Mouse (Mus musculus) neural tube, embryonic 15.5 days (tissue): Measurements from ENCODE around the gene Fbxo45. TPM values are rescaled to one million over a fixed set of nuclear protein-coding genes. Genes with fewer than 3 reads are reported as not detected.
"Not testable (repeated sequence)": the region's sequence is repeated elsewhere in the genome, so short reads cannot be mapped to it uniquely, and the experiment has no call there.

Experiments used
- ATAC-seq: fragments of 200-750 bp; cut with Nextera tagmentation; 2 replicates; pipeline ENCODE4 v1.8.0; 2017; ENCODE audit warnings: mild to moderate bottlenecking, moderate TSS enrichment, moderate library complexity; ENCODE audit not compliant: low FRiP score
- H3K27ac ChIP-seq: fragments of 300-500 bp; sonication (generic); replicated peaks from 2 replicates; pipeline ENCODE4 v1.5.1; 2015; ENCODE audit warnings: mild to moderate bottlenecking, inconsistent platforms
- H3K27me3 ChIP-seq: fragments of 300-500 bp; sonication (generic); replicated peaks from 2 replicates; pipeline ENCODE4 v1.6.1; 2015; ENCODE audit warnings: inconsistent platforms
- H3K36me3 ChIP-seq: fragments of 300-500 bp; sonication (generic); 2 replicates; pipeline ENCODE4 v1.6.1; 2015; ENCODE audit warnings: inconsistent platforms
- H3K4me1 ChIP-seq: fragments of 300-500 bp; sonication (generic); 2 replicates; pipeline ENCODE4 v1.6.1; 2015; ENCODE audit warnings: inconsistent platforms
- H3K4me2 ChIP-seq: fragments of 300-500 bp; sonication (generic); 2 replicates; pipeline ENCODE4 v1.6.1; 2015; ENCODE audit warnings: inconsistent platforms, mild to moderate bottlenecking, moderate library complexity
- H3K4me3 ChIP-seq: fragments of 300-500 bp; sonication (generic); replicated peaks from 2 replicates; pipeline ENCODE4 v1.5.1; 2015; ENCODE audit warnings: mild to moderate bottlenecking, inconsistent platforms
- H3K9ac ChIP-seq: fragments of 300-500 bp; sonication (generic); replicated peaks from 2 replicates; pipeline ENCODE4 v1.6.1; 2015; ENCODE audit warnings: mild to moderate bottlenecking, inconsistent platforms
- H3K9me3 ChIP-seq: fragments of 300-500 bp; sonication (generic); replicated peaks from 2 replicates; pipeline ENCODE4 v1.6.1; 2016; ENCODE audit warnings: inconsistent platforms
- WGBS: fragments of 180-500 bp; shearing (Covaris S2); methylation state at CpG from one replicate; pipeline ENCODE4 v1.1.7; 2015; ENCODE audit warnings: mixed read lengths; 5-methylcytosine and 5-hydroxymethylcytosine counted together
- polyA plus RNA-seq: library from polyadenylated mRNA; unstranded; fragments of >200 nt; fragmentation: Nextera tagmentation; extraction: Ambion mirVana; gene quantifications from 2 replicates; pipeline ENCODE4 v1.2.1, GENCODE M21; 2015

The Fbxo45 gene
- polyA plus RNA-seq, 1 experiment from 2014 or later, result 17.9 TPM

GRCm38 (mm10) chr16:32246351-32246791, 587 bp downstream of the Fbxo45 start:
- ATAC-seq, result peak; percentile 70
- peak overlapping the region; percentile 80 for H3K4me2 ChIP-seq

GRCm38 (mm10) chr16:32243901-32244300, 3.1 kb downstream of the Fbxo45 start:
- Histone ChIP-seq H3K4me1 (peaks cover 32% of the 10 kb centered on the region), H3K27ac (no peak overlapping the region), H3K36me3 (no peaks in the 10 kb centered on the region), H3K9me3 (no peaks in the 10 kb centered on the region), H3K4me2 (no peak overlapping the region), H3K4me3 (no peak overlapping the region), H3K9ac (no peak overlapping the region), H3K27me3 (no peaks in the 10 kb centered on the region)
- 90% methylated on average over 3 of the region's 3 CpGs for WGBS
- ATAC-seq, result no peak

More at GRCm38 (mm10) chr16:32246351-32246791, 587 bp downstream of the Fbxo45 start:
- WGBS, result 2% methylated on average over 40 of the region's 41 CpGs
- no peaks in the 10 kb centered on the region for H3K9me3 ChIP-seq
- H3K9ac ChIP-seq, result peak overlapping the region; percentile 92
- peak overlapping the region; percentile 94 for H3K4me3 ChIP-seq
- peak overlapping the region; percentile 94 for H3K27ac ChIP-seq
- no peaks in the 10 kb centered on the region for H3K27me3 ChIP-seq
- peaks cover 32% of the 10 kb centered on the region for H3K4me1 ChIP-seq
- no peaks in the 10 kb centered on the region for H3K36me3 ChIP-seq

DNA sequence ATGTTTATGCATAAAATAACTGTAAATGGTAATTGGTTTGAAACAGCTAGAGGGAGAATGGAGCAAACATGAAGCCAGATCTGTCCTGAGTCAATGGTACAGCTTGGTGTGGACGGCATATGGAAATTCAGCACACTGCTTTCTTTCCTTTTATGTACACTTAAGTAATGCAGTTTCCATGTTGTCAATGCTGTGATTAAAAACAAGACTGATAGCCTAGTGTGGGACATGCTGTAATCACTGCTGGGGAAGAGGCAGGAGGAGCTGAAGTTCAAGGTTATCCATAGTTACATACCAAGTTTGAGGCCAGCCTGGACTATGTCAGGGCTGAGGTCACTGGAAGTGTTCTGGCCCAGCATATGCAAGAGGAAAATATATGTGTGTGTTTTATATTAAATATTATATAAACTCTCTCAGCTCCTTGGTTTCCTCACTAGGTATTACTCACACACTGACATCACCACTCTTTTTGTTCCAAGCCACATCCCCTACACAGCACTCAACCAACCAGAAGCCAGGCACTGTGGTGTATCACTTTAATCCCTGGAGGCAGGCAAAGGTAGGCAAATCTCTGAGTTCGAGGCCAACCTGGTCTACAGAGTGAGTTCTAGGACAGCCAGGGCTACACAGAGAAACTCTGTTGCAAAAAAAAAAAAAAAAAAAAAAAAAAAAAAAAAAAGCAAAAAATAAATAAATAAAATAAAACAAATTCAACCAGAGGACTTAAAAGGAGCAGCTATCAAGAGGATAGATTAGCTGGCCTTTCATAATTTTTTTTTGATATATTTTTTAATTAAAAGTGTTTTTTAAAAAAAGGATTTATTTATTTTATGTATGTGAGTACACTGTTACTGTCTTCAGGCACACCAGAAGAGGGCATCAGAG, 7.3 kb downstream of the Fbxo45 start:
- no peaks in the 10 kb centered on the region for H3K9me3 ChIP-seq
- no peak overlapping the region for H3K4me3 ChIP-seq
- peaks cover 14% of the 10 kb centered on the region for H3K36me3 ChIP-seq
- no peak for ATAC-seq
- H3K4me1 ChIP-seq, result peaks cover 9% of the 10 kb centered on the region
- H3K27ac ChIP-seq, result no peak overlapping the region
- WGBS, result 93% methylated on average over 2 of the region's 2 CpGs
- no peaks in the 10 kb centered on the region for H3K27me3 ChIP-seq
- no peak overlapping the region for H3K9ac ChIP-seq
- H3K4me2 ChIP-seq, result no peak overlapping the region

- H3K4me2 ChIP-seq, result no peak overlapping the region
- no peaks in the 10 kb centered on the region for H3K27me3 ChIP-seq
- no peaks in the 10 kb centered on the region; the same call in 1 of the 2 replicates for H3K4me1 ChIP-seq
- WGBS, result 91% methylated on average over 19 of the region's 19 CpGs
- H3K9ac ChIP-seq, result no peak overlapping the region
- H3K4me3 ChIP-seq, result no peak overlapping the region
- peaks cover 18% of the 10 kb centered on the region for H3K36me3 ChIP-seq
- no peak for ATAC-seq
- H3K27ac ChIP-seq, result no peak overlapping the region
- no peaks in the 10 kb centered on the region for H3K9me3 ChIP-seq
These were observed 8.9 kb downstream of the Fbxo45 start for GRCm38 (mm10) chr16:32237930-32238680.

DNA sequence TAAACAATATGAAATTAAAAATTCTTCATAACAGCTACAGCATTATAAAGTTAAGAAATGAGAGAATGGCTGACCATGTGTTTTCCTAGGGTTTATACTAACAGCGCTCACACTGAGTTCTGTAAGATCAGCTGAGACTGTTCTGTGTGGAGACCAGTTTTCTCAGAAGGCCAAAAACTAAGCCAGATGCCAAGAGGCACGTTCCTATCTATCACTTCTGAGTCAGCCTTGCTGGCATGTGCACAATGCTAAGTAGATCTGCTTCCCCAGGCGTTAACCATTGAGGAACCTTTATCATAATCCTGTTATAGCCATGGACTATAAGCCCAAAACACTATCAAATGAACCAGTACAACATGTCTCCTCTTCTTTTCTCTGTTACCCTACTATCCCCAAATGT, 14.9 kb downstream of the Fbxo45 start:
- H3K4me3 ChIP-seq, H3K4me1 ChIP-seq, H3K9ac ChIP-seq, H3K9me3 ChIP-seq, H3K27ac ChIP-seq, H3K4me2 ChIP-seq, ATAC-seq, H3K27me3 ChIP-seq: not testable (repeated sequence)
- peaks cover 15% of the 10 kb centered on the region for H3K36me3 ChIP-seq
- 88% methylated on average over 3 of the region's 3 CpGs for whole genome bisulfite sequencing

- Histone ChIP-seq H3K9me3 (no peaks in the 10 kb centered on the region), H3K4me2 (no peak overlapping the region), H3K9ac (no peak overlapping the region), H3K36me3 (no peaks in the 10 kb centered on the region), H3K27me3 (no peaks in the 10 kb centered on the region), H3K27ac (no peak overlapping the region), H3K4me3 (no peak overlapping the region), H3K4me1 (no peaks in the 10 kb centered on the region)
- no peak for ATAC-seq
These were observed 24.6 kb downstream of the Fbxo45 start for GRCm38 (mm10) chr16:32222399-32222798.

- WGBS, result 87% methylated on average over 4 of the region's 4 CpGs
- no peaks in the 10 kb centered on the region for H3K9me3 ChIP-seq
These were observed 25.2 kb downstream of the Fbxo45 start for GRCm38 (mm10) chr16:32221803-32222202.

GRCm38 (mm10) chr16:32214804-32215576, 32.0 kb downstream of the Fbxo45 start:
- no peak overlapping the region for H3K4me2 ChIP-seq
- H3K9me3 ChIP-seq, result no peaks in the 10 kb centered on the region
- WGBS, result 85% methylated on average over 17 of the region's 17 CpGs
- no peaks in the 10 kb centered on the region for H3K4me1 ChIP-seq
- ATAC-seq, result no peak
- no peaks in the 10 kb centered on the region for H3K36me3 ChIP-seq
- no peaks in the 10 kb centered on the region for H3K27me3 ChIP-seq
- H3K9ac ChIP-seq, result no peak overlapping the region
- no peak overlapping the region for H3K27ac ChIP-seq
- no peak overlapping the region for H3K4me3 ChIP-seq

More at GRCm38 (mm10) chr16:32221803-32222202, 25.2 kb downstream of the Fbxo45 start:
- ATAC-seq, result no peak
- Histone ChIP-seq H3K9ac (no peak overlapping the region), H3K4me3 (no peak overlapping the region), H3K27ac (no peak overlapping the region), H3K27me3 (no peaks in the 10 kb centered on the region), H3K4me2 (no peak overlapping the region), H3K4me1 (no peaks in the 10 kb centered on the region), H3K36me3 (no peaks in the 10 kb centered on the region)

- no peak overlapping the region for H3K4me2 ChIP-seq
- H3K9ac ChIP-seq, result no peak overlapping the region
- H3K36me3 ChIP-seq, result no peaks in the 10 kb centered on the region
- no peak overlapping the region for H3K27ac ChIP-seq
- no peak overlapping the region for H3K4me3 ChIP-seq
- H3K9me3 ChIP-seq, result no peaks in the 10 kb centered on the region
- H3K27me3 ChIP-seq, result no peaks in the 10 kb centered on the region
- H3K4me1 ChIP-seq, result no peaks in the 10 kb centered on the region
- no peak for ATAC-seq
These were observed 32.8 kb downstream of the Fbxo45 start for GRCm38 (mm10) chr16:32214156-32214555.

- H3K4me2 ChIP-seq, result no peak overlapping the region
- no peaks in the 10 kb centered on the region for H3K4me1 ChIP-seq
- no peak overlapping the region for H3K27ac ChIP-seq
- H3K4me3 ChIP-seq, result no peak overlapping the region
- H3K36me3 ChIP-seq, result no peaks in the 10 kb centered on the region
- H3K9ac ChIP-seq, result no peak overlapping the region
- no peak for ATAC-seq
- H3K9me3 ChIP-seq, result no peaks in the 10 kb centered on the region
- WGBS, result 68% methylated on average over 3 of the region's 3 CpGs
- H3K27me3 ChIP-seq, result 0 out of 2 replicates have a peak, but pooled peaks cover 3% of the 10 kb centered on the region
These were observed 42.1 kb downstream of the Fbxo45 start for GRCm38 (mm10) chr16:32204902-32205301.

- ATAC-seq, result no peak
- Histone ChIP-seq H3K27me3 (0 out of 2 replicates have a peak, but pooled peaks cover 3% of the 10 kb centered on the region), H3K4me3 (no peak overlapping the region), H3K36me3 (no peaks in the 10 kb centered on the region), H3K9me3 (no peaks in the 10 kb centered on the region), H3K4me1 (no peaks in the 10 kb centered on the region), H3K4me2 (no peak overlapping the region), H3K27ac (no peak overlapping the region), H3K9ac (no peak overlapping the region)
- 79% methylated on average over 6 of the region's 6 CpGs for WGBS
These were observed 44.3 kb downstream of the Fbxo45 start for GRCm38 (mm10) chr16:32202681-32203080.
